Mouse (Mus musculus): ENCODE data around the gene Fam43a. TPM values are rescaled to one million over a fixed set of nuclear protein-coding genes. Genes with fewer than 3 reads are reported as not detected.
A peak's percentile ranks its signal among the peaks of the same experiment; 100 is the strongest.

The Fam43a gene
- polyA plus RNA-seq, 1 experiment: 5.1 TPM

- Histone ChIP-seq H3K4me1 (ENCODE audit: control insufficient read depth, insufficient read depth, insufficient read length, low read length) (peaks cover 11% of the 10 kb centered on the region; the same call in 1 of the 2 replicates), H3K4me3 (ENCODE audit: insufficient read depth, low read depth, low read length) (peak overlapping the region; percentile 24), H3K27ac (replicated peaks; ENCODE audit: low read depth, low read length) (peak overlapping the region; percentile 62)
Observed at GRCm38 (mm10) chr16:30604061-30604806, 4.7 kb downstream of the Fam43a start.

DNA sequence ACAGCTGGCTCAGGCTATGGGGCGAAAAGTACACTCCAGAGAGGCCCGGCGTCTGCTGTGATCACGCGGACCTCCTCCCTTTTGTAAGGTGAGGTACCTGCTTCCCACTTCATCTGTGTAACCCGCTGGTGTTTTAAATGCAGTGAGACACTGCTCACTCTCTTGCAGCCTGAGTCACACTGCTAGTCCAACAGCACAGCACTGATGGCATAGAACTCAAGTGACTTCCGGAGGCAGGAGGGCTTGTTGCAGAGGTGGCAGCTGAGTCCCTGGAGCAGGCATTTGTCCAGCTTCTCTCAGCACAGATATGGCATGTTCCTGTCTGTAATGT is 5.2 kb downstream of the Fam43a start:
- Histone ChIP-seq H3K27ac (replicated peaks; ENCODE audit: low read depth, low read length) (peak overlapping the region; percentile 62; the same call in 1 of the 2 replicates), H3K4me1 (ENCODE audit: control insufficient read depth, insufficient read depth, insufficient read length, low read length) (peaks cover 11% of the 10 kb centered on the region; the same call in 1 of the 2 replicates), H3K4me3 (ENCODE audit: insufficient read depth, low read depth, low read length) (no peak overlapping the region)

GRCm38 (mm10) chr16:30605528-30605927 is 6.0 kb downstream of the Fam43a start:
- H3K4me3 ChIP-seq (ENCODE audit: insufficient read depth, low read depth, low read length): no peak overlapping the region
- no peak overlapping the region for H3K27ac ChIP-seq (replicated peaks; ENCODE audit: low read depth, low read length)
- peaks cover 11% of the 10 kb centered on the region; the same call in 1 of the 2 replicates for H3K4me1 ChIP-seq (ENCODE audit: control insufficient read depth, insufficient read depth, insufficient read length, low read length)

DNA sequence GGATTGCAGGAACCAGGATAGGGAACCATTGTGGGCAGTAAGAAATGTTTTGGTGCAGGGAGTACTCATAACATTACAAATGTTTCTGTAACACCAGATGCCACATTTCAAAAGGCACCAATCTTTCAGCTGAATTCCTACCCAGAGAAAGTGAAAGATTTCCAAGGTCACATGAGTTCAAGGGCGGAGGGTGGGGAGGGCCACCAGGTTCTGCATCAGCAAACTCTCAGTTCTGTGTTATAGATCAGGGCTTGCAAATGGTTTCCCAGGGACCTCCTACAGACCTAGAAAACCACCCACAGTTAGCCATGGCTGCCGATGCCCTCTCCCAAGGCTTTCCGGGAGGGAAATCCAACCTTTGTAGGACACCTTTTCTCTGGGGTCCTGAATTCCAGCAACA is 8.3 kb downstream of the Fam43a start:
- H3K4me3 ChIP-seq (ENCODE audit: insufficient read depth, low read depth, low read length): no peak overlapping the region
- H3K4me1 ChIP-seq (ENCODE audit: control insufficient read depth, insufficient read depth, insufficient read length, low read length): peaks cover 11% of the 10 kb centered on the region; the same call in 1 of the 2 replicates
- H3K27ac ChIP-seq (replicated peaks; ENCODE audit: low read depth, low read length): no peak overlapping the region

GRCm38 (mm10) chr16:30611331-30611730 is 11.8 kb downstream of the Fam43a start:
- Histone ChIP-seq H3K4me1 (ENCODE audit: control insufficient read depth, insufficient read depth, insufficient read length, low read length) (no peaks in the 10 kb centered on the region), H3K27ac (replicated peaks; ENCODE audit: low read depth, low read length) (no peak overlapping the region), H3K4me3 (ENCODE audit: insufficient read depth, low read depth, low read length) (no peak overlapping the region)

- Histone ChIP-seq H3K4me3 (ENCODE audit: insufficient read depth, low read depth, low read length) (no peak overlapping the region), H3K27ac (replicated peaks; ENCODE audit: low read depth, low read length) (no peak overlapping the region), H3K4me1 (ENCODE audit: control insufficient read depth, insufficient read depth, insufficient read length, low read length) (no peaks in the 10 kb centered on the region)
Observed at GRCm38 (mm10) chr16:30613122-30613521, 13.6 kb downstream of the Fam43a start.

DNA sequence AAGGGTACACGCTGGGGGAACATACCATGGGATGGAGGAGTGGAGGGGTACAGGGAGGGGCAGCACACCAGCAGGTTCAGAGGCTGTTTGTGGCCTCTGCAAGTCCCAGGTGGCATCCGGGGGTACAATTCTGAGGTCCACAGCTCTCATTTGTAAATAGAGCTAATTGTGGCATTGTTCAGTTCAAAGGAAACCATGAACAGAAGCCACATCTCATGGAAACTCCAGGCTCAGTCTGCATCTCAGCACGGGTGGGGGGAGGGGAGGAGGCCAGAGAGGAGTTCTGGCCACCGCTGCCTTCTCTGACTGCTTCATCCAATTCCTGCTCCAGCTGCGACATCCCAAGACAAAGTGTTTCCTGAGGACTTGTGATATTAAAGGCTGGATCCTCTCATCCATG is 14.6 kb downstream of the Fam43a start:
- no peak overlapping the region for H3K27ac ChIP-seq (replicated peaks; ENCODE audit: low read depth, low read length)
- H3K4me3 ChIP-seq (ENCODE audit: insufficient read depth, low read depth, low read length): no peak overlapping the region
- H3K4me1 ChIP-seq (ENCODE audit: control insufficient read depth, insufficient read depth, insufficient read length, low read length): no peaks in the 10 kb centered on the region

DNA sequence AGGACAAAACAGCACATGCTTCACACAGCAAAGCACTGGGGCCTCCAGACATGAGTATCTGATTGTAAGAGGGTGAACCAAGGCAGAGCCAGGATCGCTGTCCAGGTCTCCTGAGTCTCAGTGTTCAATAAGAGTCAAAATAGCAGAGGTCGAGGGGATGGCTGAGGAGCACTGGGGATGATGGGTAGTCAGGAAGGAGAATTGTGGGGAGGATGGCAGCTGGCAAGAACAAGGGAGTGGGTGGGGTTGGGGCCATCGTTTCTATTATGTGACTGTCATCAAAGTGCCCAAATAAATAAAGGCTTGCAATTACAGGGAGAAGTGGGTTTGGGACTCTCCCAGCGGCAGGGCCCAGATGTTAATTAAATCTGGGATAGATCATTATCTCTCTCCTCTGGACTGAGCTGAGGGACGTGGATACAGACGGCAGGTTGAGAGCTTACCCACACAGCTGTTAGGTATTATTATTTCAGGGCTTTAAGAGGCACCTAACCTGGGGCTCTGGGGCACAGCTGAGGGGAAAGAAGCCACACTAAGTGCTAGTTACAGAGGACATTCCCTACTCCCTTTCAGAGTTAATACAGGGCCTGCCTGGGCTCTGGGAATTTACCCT is 15.3 kb downstream of the Fam43a start:
- H3K4me1 ChIP-seq (ENCODE audit: control insufficient read depth, insufficient read depth, insufficient read length, low read length): no peaks in the 10 kb centered on the region

DNA sequence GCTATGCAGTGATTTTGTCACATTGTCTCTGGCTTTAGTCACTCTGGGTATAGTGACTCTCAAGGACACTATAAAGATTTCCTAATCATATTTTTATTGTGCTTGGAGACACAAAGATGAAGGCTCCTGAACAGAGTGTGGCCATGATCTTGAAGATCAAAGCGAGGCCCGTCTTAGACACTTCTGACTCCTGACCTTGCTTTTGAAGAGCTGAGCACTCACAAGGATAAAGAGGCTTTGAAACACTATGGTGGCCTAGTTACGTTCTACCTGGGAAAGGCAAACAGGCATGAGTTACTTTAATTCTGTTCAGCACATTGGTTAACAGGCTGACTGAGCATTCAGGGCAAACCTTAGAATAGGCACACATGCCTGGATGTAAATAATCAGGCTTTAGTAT is 16.8 kb downstream of the Fam43a start:
- H3K27ac ChIP-seq (replicated peaks; ENCODE audit: low read depth, low read length): no peak overlapping the region
- no peak overlapping the region for H3K4me3 ChIP-seq (ENCODE audit: insufficient read depth, low read depth, low read length)

More for the DNA sequence above, 15.3 kb downstream of the Fam43a start:
- Histone ChIP-seq H3K4me3 (ENCODE audit: insufficient read depth, low read depth, low read length) (no peak overlapping the region), H3K27ac (replicated peaks; ENCODE audit: low read depth, low read length) (no peak overlapping the region)

DNA sequence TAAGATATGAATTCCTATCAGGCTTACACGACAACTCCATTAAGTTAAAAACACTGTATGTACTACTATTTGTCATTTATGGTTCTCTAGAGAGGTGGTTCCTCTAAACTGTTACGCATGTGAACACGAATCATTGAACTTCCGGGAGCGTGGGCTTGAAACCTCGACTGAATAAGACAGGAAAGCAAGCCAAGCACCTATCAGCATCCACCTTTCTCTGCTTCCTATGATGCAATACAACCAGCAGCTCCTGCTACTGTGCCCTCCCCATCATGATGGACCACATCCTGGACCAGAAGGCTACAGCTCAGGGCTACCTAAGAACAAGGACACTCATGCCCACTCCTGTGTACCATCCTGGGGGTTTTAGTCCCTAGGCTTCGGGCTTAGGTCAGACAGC is 24.1 kb downstream of the Fam43a start:
- H3K27ac ChIP-seq (replicated peaks; ENCODE audit: low read depth, low read length): no peak overlapping the region
- H3K4me1 ChIP-seq (ENCODE audit: control insufficient read depth, insufficient read depth, insufficient read length, low read length): no peaks in the 10 kb centered on the region
- no peak overlapping the region for H3K4me3 ChIP-seq (ENCODE audit: insufficient read depth, low read depth, low read length)

More for the DNA sequence above, 16.8 kb downstream of the Fam43a start:
- H3K4me1 ChIP-seq (ENCODE audit: control insufficient read depth, insufficient read depth, insufficient read length, low read length): no peaks in the 10 kb centered on the region

DNA sequence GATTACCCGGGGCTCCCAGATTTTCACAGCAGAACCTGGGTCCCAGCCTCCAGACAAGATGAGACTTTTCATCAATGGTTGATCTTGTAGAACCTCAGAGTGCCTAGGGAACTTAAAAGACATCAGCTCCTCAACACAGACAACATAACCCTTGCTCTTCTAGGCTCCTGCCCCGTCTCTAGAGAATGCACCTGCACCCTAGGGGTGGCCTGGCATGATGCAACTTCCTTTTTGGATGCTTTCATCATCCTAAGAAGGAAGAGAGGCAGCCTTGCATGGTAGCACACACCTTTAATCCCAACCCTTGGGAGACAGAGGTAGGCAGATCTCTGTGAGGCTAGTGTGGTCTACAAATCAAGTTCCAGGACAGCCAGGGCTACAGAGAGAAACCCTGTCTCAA is 25.1 kb downstream of the Fam43a start:
- Histone ChIP-seq H3K4me3 (ENCODE audit: insufficient read depth, low read depth, low read length) (no peak overlapping the region), H3K4me1 (ENCODE audit: control insufficient read depth, insufficient read depth, insufficient read length, low read length) (no peaks in the 10 kb centered on the region), H3K27ac (replicated peaks; ENCODE audit: low read depth, low read length) (no peak overlapping the region)

DNA sequence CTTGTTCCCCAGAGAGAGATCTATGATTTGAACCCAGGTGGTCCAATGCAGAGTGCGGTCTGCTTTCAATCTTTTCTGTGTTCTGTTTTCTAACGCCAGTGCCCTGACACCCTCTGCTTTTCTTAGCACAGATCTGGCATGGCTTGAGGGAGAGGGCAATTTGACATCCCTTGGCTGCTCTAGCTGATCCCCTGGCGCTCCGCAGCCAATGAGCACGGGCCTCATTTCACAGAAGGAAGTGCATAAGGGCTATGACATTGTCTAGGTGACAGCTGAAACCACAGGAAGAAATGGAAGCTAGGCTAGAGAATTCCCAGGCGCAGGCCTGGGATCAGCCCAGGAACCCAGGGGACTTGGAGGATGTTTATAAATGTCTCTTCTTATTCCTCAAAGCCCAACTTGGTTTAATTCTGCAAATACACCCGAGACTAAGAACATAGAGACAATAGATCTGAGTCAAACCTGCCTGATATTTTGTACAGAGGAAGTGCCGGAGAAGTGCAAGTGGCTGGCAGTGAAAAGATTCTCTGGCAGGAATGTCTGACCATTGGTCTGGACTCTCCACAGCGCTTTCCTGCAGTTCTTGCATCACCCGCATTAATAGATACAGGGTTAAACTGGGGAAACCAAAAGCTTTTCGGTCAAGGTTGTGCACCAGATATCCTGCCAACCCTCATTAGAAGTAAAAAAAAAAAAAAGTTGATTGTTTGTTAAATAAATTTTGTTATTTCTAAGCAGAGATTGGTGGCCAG is 28.2 kb downstream of the Fam43a start:
- H3K4me1 ChIP-seq (ENCODE audit: control insufficient read depth, insufficient read depth, insufficient read length, low read length): no peaks in the 10 kb centered on the region
- H3K27ac ChIP-seq (replicated peaks; ENCODE audit: low read depth, low read length): no peak overlapping the region
- H3K4me3 ChIP-seq (ENCODE audit: insufficient read depth, low read depth, low read length): no peak overlapping the region

DNA sequence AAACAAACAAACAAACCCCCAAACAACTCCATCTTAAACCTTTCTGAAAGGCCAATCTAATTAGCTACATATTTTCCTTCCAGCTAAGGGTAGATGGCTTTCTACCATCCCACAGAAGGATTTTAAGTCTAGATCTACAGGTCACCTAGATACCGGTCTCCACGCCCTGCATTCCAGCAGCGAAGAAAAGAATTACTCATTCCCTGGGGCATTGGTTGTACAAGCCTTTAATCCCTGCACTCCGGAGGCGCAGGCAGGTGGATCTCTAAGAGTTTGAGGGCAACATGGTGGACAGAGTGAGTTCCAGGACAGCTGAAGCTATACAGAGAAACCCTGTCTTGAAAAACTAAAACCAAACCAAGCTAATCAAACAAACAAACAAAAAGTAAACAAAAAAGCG is 28.9 kb downstream of the Fam43a start:
- no peak overlapping the region for H3K27ac ChIP-seq (replicated peaks; ENCODE audit: low read depth, low read length)
- H3K4me3 ChIP-seq (ENCODE audit: insufficient read depth, low read depth, low read length): no peak overlapping the region
- H3K4me1 ChIP-seq (ENCODE audit: control insufficient read depth, insufficient read depth, insufficient read length, low read length): no peaks in the 10 kb centered on the region

DNA sequence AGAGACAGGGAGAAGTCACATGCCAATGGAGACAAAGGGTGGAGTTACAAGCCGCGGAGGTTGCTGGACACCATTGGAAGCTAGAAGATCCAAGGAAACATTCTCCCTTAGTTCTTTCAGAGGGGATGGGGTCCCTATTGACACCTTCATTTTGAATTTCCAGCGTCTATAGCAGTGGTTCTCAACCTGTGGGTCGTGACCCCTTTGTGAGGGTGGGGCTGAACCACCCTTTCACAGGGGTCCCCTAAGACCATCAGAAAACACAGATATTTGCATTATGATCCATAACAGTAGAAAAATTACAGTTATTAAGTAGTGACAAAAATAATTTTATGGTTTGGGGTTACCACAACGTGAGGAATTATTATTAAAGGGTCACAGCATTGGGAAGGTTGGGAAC is 30.0 kb downstream of the Fam43a start:
- Histone ChIP-seq H3K27ac (replicated peaks; ENCODE audit: low read depth, low read length) (no peak overlapping the region), H3K4me1 (ENCODE audit: control insufficient read depth, insufficient read depth, insufficient read length, low read length) (no peaks in the 10 kb centered on the region), H3K4me3 (ENCODE audit: insufficient read depth, low read depth, low read length) (no peak overlapping the region)

DNA sequence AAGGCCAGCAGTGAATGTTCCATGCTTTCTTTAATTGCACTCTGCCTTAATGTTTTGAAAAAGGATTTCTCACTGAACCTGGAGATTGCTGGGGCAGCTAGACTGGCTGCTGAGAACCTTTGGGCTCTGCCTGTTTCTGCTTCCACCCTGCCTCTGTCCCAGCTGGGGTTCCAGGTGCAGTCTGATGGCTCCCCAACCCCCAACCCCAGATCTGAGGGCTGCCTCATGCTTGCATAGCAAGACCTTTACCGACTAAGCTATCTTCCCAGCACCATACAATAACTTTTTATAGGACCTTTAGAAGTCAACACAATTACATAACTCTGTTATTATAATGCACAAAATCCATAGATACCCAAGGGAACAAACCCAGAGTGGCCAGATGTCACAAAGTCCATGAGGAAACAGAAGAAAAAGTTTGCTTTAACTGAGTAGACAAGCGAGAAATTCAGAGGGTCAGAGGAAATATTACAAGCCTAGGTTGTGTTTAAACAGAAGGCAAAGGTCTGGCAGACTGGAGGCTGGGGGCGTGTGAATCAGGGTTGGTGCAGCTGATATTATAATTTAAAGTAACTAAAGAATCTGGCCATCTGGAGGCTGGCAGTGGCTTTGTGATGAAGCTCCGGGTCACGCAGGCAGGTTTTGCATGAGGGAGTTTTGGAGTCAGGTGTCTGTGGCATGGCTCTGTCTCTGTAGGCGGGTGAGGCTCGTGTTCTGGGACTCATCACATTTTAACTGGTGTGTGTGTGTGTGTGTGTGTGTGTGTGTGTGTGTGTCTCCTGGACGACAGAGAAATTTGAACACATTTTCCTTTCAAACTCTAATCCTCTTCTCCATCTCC is 34.6 kb downstream of the Fam43a start:
- Histone ChIP-seq H3K27ac (replicated peaks; ENCODE audit: low read depth, low read length) (no peak overlapping the region), H3K4me1 (ENCODE audit: control insufficient read depth, insufficient read depth, insufficient read length, low read length) (no peaks in the 10 kb centered on the region), H3K4me3 (ENCODE audit: insufficient read depth, low read depth, low read length) (no peak overlapping the region)
